Mouse (Mus musculus): ENCODE results near the gene Ankrd45. TPM values are rescaled to one million over a fixed set of nuclear protein-coding genes. Genes with fewer than 3 reads are reported as not detected.
"Not testable (repeated sequence)": the region's sequence is repeated elsewhere in the genome, so short reads cannot be mapped to it uniquely, and the experiment has no call there.

The Ankrd45 gene
- polyA plus RNA-seq, 1 experiment from 2014 or later = 3.8 TPM

DNA sequence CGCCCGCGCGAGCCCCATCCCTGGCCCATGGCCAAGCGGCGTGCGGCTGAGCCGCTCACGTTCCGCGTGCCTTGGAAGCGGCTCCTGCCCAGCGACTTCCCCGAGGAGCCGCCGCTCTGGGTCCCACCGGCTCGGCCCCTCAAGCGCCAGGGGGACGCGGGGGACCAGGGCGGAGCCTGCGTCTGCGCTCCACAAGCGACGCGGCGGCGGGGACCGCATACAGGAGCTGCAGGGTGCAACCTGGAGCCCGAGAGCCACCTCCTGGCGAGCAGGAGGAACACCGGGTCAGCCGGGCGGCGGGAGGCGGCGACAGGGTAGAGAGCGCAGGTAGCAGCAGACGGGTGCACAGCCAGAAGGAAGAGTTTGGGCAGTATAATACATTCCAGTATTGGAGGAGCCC lies 28.2 kb downstream of the Ankrd45 start:
- WGBS = 2% methylated on average over 40 of the region's 40 CpGs
- Histone ChIP-seq H3K4me2 (ENCODE audit: low read depth, low read length) (peak overlapping the region; percentile 77), H3K4me1 (ENCODE audit: control insufficient read depth, insufficient read depth, low read length) (no peaks in the 10 kb centered on the region), H3K9me3 (replicated peaks; ENCODE audit: control insufficient read depth, low read length) (no peaks in the 10 kb centered on the region), H3K9ac (ENCODE audit: low read length) (peak overlapping the region; percentile 71), H3K36me3 (ENCODE audit: control insufficient read depth, insufficient read depth) (no peaks in the 10 kb centered on the region), H3K27me3 (ENCODE audit: control insufficient read depth, insufficient read depth, low read length) (peaks cover 11% of the 10 kb centered on the region), H3K27ac (ENCODE audit: low read length) (no peak overlapping the region), H3K4me3 (ENCODE audit: low read length) (peak overlapping the region; percentile 67)
- peak; percentile 60 for ATAC-seq (replicated peaks; ENCODE audit: extremely low read depth, insufficient read depth, low FRiP score)

DNA sequence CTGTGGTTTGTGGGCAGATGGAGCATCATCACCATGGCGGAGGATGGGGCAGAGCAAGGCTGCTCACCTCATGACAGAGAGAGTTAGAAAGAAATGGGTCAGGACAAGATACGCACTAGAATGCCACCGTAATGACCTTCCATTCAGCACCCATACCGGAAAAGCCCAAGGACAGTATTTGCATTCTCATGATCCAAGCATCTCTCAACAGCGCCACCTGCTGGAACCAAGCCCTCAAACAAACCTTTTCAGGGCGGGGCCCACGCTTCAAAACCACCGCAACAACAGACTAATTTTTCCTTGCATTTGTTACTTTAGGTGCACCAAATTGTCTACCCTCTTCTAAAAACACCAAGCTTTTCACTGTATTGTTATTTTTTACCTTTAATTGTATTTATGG lies 38.2 kb downstream of the Ankrd45 start:
- Histone ChIP-seq H3K4me3 (ENCODE audit: low read length) (no peak overlapping the region), H3K9ac (ENCODE audit: low read length) (no peak overlapping the region), H3K9me3 (replicated peaks; ENCODE audit: control insufficient read depth, low read length) (peaks cover 8% of the 10 kb centered on the region), H3K27me3 (ENCODE audit: control insufficient read depth, insufficient read depth, low read length) (no peaks in the 10 kb centered on the region), H3K4me2 (ENCODE audit: low read depth, low read length) (no peak overlapping the region), H3K27ac (ENCODE audit: low read length) (no peak overlapping the region), H3K36me3 (ENCODE audit: control insufficient read depth, insufficient read depth) (no peaks in the 10 kb centered on the region), H3K4me1 (ENCODE audit: control insufficient read depth, insufficient read depth, low read length) (no peaks in the 10 kb centered on the region)
- 55% methylated on average over 8 of the region's 8 CpGs for WGBS
- ATAC-seq (replicated peaks; ENCODE audit: extremely low read depth, insufficient read depth, low FRiP score) = no peak

DNA sequence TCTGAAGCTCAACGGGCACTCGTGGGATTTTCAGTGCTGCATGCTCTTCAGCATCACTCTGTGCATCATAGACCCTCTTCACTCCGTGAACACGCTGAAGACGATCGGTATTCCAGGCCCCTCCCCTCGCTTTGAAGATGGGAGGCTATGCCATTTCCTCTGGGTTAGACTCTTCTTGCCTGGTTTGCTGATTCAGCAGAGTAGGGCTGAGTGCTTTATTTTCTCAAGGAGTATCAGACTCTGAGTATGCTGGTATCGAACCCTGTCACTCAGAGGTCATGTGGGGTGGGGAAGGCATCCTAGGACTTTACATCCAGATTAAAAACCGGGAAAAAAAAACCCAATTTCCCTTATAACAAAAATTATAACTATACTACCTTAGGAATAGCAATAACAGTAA lies 39.9 kb downstream of the Ankrd45 start:
- no peak overlapping the region for H3K9ac ChIP-seq (ENCODE audit: low read length)
- ATAC-seq (replicated peaks; ENCODE audit: extremely low read depth, insufficient read depth, low FRiP score) = no peak
- H3K36me3 ChIP-seq (ENCODE audit: control insufficient read depth, insufficient read depth) = no peaks in the 10 kb centered on the region
- no peaks in the 10 kb centered on the region for H3K27me3 ChIP-seq (ENCODE audit: control insufficient read depth, insufficient read depth, low read length)
- no peaks in the 10 kb centered on the region for H3K4me1 ChIP-seq (ENCODE audit: control insufficient read depth, insufficient read depth, low read length)
- peaks cover 8% of the 10 kb centered on the region for H3K9me3 ChIP-seq (replicated peaks; ENCODE audit: control insufficient read depth, low read length)
- H3K4me3 ChIP-seq (ENCODE audit: low read length) = no peak overlapping the region
- 75% methylated on average over 9 of the region's 9 CpGs for WGBS
- H3K4me2 ChIP-seq (ENCODE audit: low read depth, low read length) = no peak overlapping the region
- H3K27ac ChIP-seq (ENCODE audit: low read length) = no peak overlapping the region

DNA sequence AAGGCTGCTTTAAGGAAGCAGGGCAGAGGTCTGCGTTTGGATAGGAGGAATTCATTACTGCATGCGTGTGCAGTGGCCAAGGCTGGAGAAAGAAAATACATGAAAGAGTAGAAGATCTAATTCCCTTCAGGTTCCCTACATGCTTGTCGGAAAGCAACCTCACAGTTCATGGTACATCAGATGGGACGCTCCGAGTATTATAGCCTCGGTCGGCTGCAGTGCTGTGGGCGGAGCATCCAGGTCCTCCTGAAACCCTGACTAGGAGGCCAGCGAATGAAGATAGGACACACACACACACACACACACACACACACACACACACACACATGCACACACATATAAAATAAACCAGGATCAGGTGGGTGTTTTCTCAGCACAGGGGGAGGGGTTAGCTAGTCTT lies 41.2 kb downstream of the Ankrd45 start:
- Histone ChIP-seq H3K9ac (ENCODE audit: low read length) (no peak overlapping the region), H3K27ac (ENCODE audit: low read length) (no peak overlapping the region), H3K36me3 (ENCODE audit: control insufficient read depth, insufficient read depth) (no peaks in the 10 kb centered on the region), H3K27me3 (ENCODE audit: control insufficient read depth, insufficient read depth, low read length) (no peaks in the 10 kb centered on the region), H3K4me1 (ENCODE audit: control insufficient read depth, insufficient read depth, low read length) (no peaks in the 10 kb centered on the region), H3K4me2 (ENCODE audit: low read depth, low read length) (peak overlapping the region; percentile 15; the same call in 1 of the 2 replicates), H3K4me3 (ENCODE audit: low read length) (no peak overlapping the region), H3K9me3 (replicated peaks; ENCODE audit: control insufficient read depth, low read length) (peaks cover 6% of the 10 kb centered on the region)
- 58% methylated on average over 9 of the region's 9 CpGs for WGBS
- no peak for ATAC-seq (replicated peaks; ENCODE audit: extremely low read depth, insufficient read depth, low FRiP score)

DNA sequence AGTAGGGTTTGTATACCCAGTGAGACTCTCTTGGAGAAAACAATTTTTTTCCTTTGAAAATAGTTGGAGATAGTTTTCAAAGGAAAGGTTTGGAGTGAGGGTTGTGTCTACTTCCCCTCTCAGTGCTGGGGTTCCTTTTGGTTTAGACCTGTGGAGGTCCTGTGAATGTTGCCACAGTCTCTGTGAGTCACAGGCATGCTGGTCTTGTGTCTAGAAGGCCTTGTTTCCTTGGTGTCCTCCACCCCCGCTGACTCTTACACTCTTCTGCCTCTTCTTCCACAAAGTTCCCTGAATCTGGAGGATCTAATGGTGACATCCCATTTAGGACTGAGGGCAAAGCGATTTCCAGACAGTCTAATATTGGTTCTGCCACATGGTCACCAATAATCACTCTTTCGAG lies 42.9 kb downstream of the Ankrd45 start:
- WGBS = 80% methylated on average over 3 of the region's 3 CpGs
- ATAC-seq (replicated peaks; ENCODE audit: extremely low read depth, insufficient read depth, low FRiP score) = no peak
- no peak overlapping the region for H3K4me3 ChIP-seq (ENCODE audit: low read length)
- no peaks in the 10 kb centered on the region for H3K36me3 ChIP-seq (ENCODE audit: control insufficient read depth, insufficient read depth)
- H3K27me3 ChIP-seq (ENCODE audit: control insufficient read depth, insufficient read depth, low read length) = no peaks in the 10 kb centered on the region
- no peak overlapping the region for H3K9ac ChIP-seq (ENCODE audit: low read length)
- no peak overlapping the region for H3K27ac ChIP-seq (ENCODE audit: low read length)
- H3K4me2 ChIP-seq (ENCODE audit: low read depth, low read length) = no peak overlapping the region
- no peaks in the 10 kb centered on the region for H3K4me1 ChIP-seq (ENCODE audit: control insufficient read depth, insufficient read depth, low read length)
- H3K9me3 ChIP-seq (replicated peaks; ENCODE audit: control insufficient read depth, low read length) = 0 out of 2 replicates have a peak, but pooled peaks cover 2% of the 10 kb centered on the region

DNA sequence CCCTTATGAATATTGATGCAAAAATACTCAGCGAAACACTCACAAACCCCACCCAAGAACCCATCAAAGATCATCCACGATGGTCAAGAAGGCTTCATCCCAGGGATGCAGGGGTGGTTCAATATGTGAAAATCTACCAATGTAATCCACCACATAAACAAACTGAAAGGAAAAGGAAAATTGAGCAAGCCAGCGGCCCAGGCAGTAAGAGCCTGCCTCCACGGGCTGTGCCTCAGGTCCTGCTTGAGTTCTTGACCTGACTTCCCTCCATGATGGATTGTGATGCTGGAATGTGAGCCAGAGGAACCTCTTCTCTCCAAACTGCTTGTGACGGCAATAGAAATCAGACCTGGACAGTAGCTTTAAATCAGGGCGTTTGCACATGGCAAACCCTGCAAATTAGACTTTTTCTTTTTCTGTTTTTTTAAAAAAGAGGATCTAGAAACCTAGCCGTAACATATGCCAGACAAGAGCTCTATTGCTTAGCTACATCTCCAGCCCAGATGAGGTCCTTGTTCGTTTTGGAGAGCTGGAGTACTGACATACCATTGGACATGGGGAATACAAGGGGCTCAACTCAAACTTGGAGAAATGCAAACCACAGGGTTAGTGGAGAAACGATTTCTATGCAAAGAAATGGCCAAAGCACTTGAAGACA lies 47.9 kb downstream of the Ankrd45 start:
- H3K4me3 ChIP-seq (ENCODE audit: low read length) = no peak overlapping the region
- H3K9me3 ChIP-seq (replicated peaks; ENCODE audit: control insufficient read depth, low read length) = 0 out of 2 replicates have a peak, but pooled peaks cover 2% of the 10 kb centered on the region
- ATAC-seq (replicated peaks; ENCODE audit: extremely low read depth, insufficient read depth, low FRiP score) = no peak
- no peaks in the 10 kb centered on the region for H3K36me3 ChIP-seq (ENCODE audit: control insufficient read depth, insufficient read depth)
- no peak overlapping the region for H3K27ac ChIP-seq (ENCODE audit: low read length)
- H3K4me2 ChIP-seq (ENCODE audit: low read depth, low read length) = no peak overlapping the region
- WGBS = 69% methylated on average over 9 of the region's 9 CpGs
- no peak overlapping the region for H3K9ac ChIP-seq (ENCODE audit: low read length)
- peaks cover 3% of the 10 kb centered on the region; the same call in 1 of the 2 replicates for H3K4me1 ChIP-seq (ENCODE audit: control insufficient read depth, insufficient read depth, low read length)
- no peaks in the 10 kb centered on the region; the same call in 1 of the 2 replicates for H3K27me3 ChIP-seq (ENCODE audit: control insufficient read depth, insufficient read depth, low read length)

DNA sequence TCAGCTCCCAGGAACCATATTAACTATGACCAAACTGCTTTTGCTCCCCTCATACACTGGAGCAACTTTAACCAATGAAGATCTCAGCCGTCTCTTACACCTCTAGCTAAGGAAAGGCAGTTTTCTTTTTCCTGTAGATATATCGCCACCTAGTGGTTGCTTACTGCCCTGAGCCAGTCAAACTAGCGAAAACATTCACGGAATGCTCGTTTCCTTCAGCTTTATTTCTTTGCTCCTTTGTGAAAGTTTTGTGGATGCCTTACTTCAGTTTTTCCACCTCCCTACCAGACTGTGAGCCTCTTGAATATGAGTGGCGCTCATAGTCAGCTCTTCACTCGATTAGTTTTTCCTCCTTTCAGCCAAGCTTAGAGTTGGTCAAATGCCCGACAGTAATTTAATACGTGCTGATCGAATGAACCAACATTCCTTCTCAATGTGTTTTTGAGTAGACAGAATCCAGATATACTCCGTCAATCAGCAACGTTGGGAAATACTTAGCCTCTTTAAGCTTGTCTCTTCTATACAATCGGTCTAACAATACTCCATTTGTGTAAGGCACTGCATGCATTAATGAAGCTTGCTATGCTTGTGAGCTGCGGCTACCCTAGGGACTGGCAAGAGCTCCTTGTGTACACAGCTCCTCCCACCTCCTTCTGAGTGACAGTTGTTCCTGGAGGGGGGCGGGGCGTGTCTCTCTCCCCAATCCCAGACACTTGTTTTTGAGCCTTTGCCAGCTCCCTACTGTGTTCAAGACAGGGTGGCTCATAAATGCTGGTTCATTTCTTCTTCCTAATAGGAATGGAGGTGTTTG lies 53.3 kb downstream of the Ankrd45 start:
- H3K36me3 ChIP-seq (ENCODE audit: control insufficient read depth, insufficient read depth) = no peaks in the 10 kb centered on the region
- peak overlapping the region; percentile 75 for H3K9ac ChIP-seq (ENCODE audit: low read length)
- H3K4me3 ChIP-seq (ENCODE audit: low read length) = peak overlapping the region; percentile 70
- peak overlapping the region; percentile 74 for H3K27ac ChIP-seq (ENCODE audit: low read length)
- peaks cover 7% of the 10 kb centered on the region; the same call in 1 of the 2 replicates for H3K4me1 ChIP-seq (ENCODE audit: control insufficient read depth, insufficient read depth, low read length)
- WGBS = under 1% methylated on average over 16 of the region's 16 CpGs
- H3K9me3 ChIP-seq (replicated peaks; ENCODE audit: control insufficient read depth, low read length) = no peaks in the 10 kb centered on the region
- no peaks in the 10 kb centered on the region; the same call in 1 of the 2 replicates for H3K27me3 ChIP-seq (ENCODE audit: control insufficient read depth, insufficient read depth, low read length)
- peak; percentile 98 for ATAC-seq (replicated peaks; ENCODE audit: extremely low read depth, insufficient read depth, low FRiP score)
- peak overlapping the region; percentile 88 for H3K4me2 ChIP-seq (ENCODE audit: low read depth, low read length)

DNA sequence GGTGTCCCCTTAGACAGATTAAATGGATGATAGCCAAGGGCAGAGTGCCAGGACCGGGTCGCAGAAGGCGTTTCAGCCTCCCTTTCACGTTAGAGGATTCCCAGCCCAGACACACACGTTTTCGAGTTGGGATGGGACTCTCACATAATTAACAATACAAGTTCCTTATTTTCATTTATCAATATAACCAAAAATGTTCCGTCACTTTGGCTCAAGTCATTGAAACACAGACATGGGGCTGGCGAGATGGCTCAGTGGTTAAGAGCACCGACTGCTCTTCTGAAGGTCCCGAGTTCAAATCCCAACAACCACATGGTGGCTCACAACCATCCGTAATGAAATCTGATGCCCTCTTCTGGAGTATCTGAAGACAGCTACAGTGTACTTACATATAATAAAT lies 53.9 kb downstream of the Ankrd45 start:
- WGBS = 48% methylated on average over 11 of the region's 11 CpGs
- ATAC-seq (replicated peaks; ENCODE audit: extremely low read depth, insufficient read depth, low FRiP score); H3K4me1 ChIP-seq (ENCODE audit: control insufficient read depth, insufficient read depth, low read length); H3K27me3 ChIP-seq (ENCODE audit: control insufficient read depth, insufficient read depth, low read length); H3K9ac ChIP-seq (ENCODE audit: low read length); H3K36me3 ChIP-seq (ENCODE audit: control insufficient read depth, insufficient read depth); H3K9me3 ChIP-seq (replicated peaks; ENCODE audit: control insufficient read depth, low read length): not testable (repeated sequence)
- Histone ChIP-seq H3K27ac (ENCODE audit: low read length) (peak overlapping the region; percentile 74; the same call in 1 of the 2 replicates), H3K4me2 (ENCODE audit: low read depth, low read length) (peak overlapping the region; percentile 88), H3K4me3 (ENCODE audit: low read length) (peak overlapping the region; percentile 70)

DNA sequence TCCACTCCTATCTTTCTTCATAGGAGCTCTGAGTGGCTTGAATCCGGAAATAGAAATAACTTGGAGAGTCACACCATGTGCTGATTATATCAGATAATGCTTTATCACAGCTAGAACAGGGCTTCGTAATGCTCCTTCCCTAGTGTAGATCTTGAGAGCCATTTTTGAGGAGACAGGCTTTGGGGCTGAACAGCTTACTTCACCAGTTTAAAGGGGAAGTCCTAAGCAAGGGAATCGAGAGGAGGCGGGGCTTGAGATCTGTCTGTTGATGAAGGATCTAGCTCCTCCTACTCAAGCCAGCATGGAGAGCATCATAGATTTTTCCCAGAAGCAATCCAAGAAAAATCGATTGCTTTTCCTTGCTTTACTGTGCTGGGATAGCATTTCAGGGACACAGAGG lies 57.4 kb downstream of the Ankrd45 start:
- H3K4me3 ChIP-seq (ENCODE audit: low read length) = no peak overlapping the region
- peaks cover 7% of the 10 kb centered on the region; the same call in 1 of the 2 replicates for H3K4me1 ChIP-seq (ENCODE audit: control insufficient read depth, insufficient read depth, low read length)
- no peak overlapping the region for H3K4me2 ChIP-seq (ENCODE audit: low read depth, low read length)
- no peaks in the 10 kb centered on the region for H3K9me3 ChIP-seq (replicated peaks; ENCODE audit: control insufficient read depth, low read length)
- H3K27ac ChIP-seq (ENCODE audit: low read length) = no peak overlapping the region
- no peak for ATAC-seq (replicated peaks; ENCODE audit: extremely low read depth, insufficient read depth, low FRiP score)
- 58% methylated on average over 5 of the region's 5 CpGs for WGBS
- no peak overlapping the region for H3K9ac ChIP-seq (ENCODE audit: low read length)
- H3K36me3 ChIP-seq (ENCODE audit: control insufficient read depth, insufficient read depth) = no peaks in the 10 kb centered on the region
- no peaks in the 10 kb centered on the region for H3K27me3 ChIP-seq (ENCODE audit: control insufficient read depth, insufficient read depth, low read length)
